Mouse (Mus musculus) kidney, postnatal 0 days (tissue): ENCODE measurements around the gene A030005L19Rik. TPM values are rescaled to one million over a fixed set of nuclear protein-coding genes. Genes with fewer than 3 reads are reported as not detected.
"Not testable (repeated sequence)": the region's sequence is repeated elsewhere in the genome, so short reads cannot be mapped to it uniquely, and the experiment has no call there.

Experiments used
- ATAC-seq: fragments of 200-750 bp; cut with Nextera tagmentation; replicated peaks from 2 replicates; pipeline ENCODE4 v1.8.0; 2017; ENCODE audit warnings: low read depth, moderate number of reproducible peaks, moderate TSS enrichment, moderate library complexity; ENCODE audit not compliant: low FRiP score
- DNase-seq: peaks from one replicate; pipeline ENCODE4 v3.0.0-alpha.2; 2016; ENCODE audit warnings: low spot score
- H3K27ac ChIP-seq: fragments of 300-500 bp; sonication (generic); 2 replicates; pipeline ENCODE4 v1.5.1; 2014; ENCODE audit warnings: mild to moderate bottlenecking
- H3K27me3 ChIP-seq: fragments of 300-500 bp; sonication (generic); 2 replicates; pipeline ENCODE4 v1.6.1; 2014; ENCODE audit warnings: low read length, mixed read lengths; ENCODE audit not compliant: insufficient read depth
- H3K36me3 ChIP-seq: fragments of 300-500 bp; sonication (generic); 2 replicates; pipeline ENCODE4 v1.6.1; 2014; ENCODE audit warnings: low read length, mixed read lengths; ENCODE audit not compliant: insufficient read depth
- H3K4me1 ChIP-seq: fragments of 300-500 bp; sonication (generic); replicated peaks from 2 replicates; pipeline ENCODE4 v1.6.1; 2014; ENCODE audit warnings: antibody characterized with exemption, low read length, mixed read lengths; ENCODE audit not compliant: insufficient read depth
- H3K4me2 ChIP-seq: fragments of 300-500 bp; sonication (generic); 2 replicates; pipeline ENCODE4 v1.6.1; 2014; ENCODE audit warnings: mild to moderate bottlenecking, low read length, moderate library complexity, mixed read lengths
- H3K4me3 ChIP-seq: fragments of 300-500 bp; sonication (generic); replicated peaks from 2 replicates; pipeline ENCODE4 v1.5.1; 2014; ENCODE audit warnings: low read depth, low read length
- H3K9ac ChIP-seq: fragments of 300-500 bp; sonication (generic); 2 replicates; pipeline ENCODE4 v1.6.1; 2014; ENCODE audit warnings: low read depth, low read length
- H3K9me3 ChIP-seq: fragments of 300-500 bp; sonication (generic); replicated peaks from 2 replicates; pipeline ENCODE4 v1.6.1; 2016; ENCODE audit warnings: low read length, inconsistent platforms, mixed read lengths
- CTCF ChIP-seq: IDR thresholded peaks from 2 replicates; pipeline ENCODE4 v1.5.1; 2016; ENCODE audit warnings: antibody characterized with exemption, low read depth, mild to moderate bottlenecking, moderate library complexity
- WGBS: fragments of 180-500 bp; shearing (Covaris S2); extraction: QIAGEN DNeasy Blood & Tissue Kit; methylation state at CpG from one replicate; pipeline ENCODE4 v1.1.7; 2014; 5-methylcytosine and 5-hydroxymethylcytosine counted together
- polyA plus RNA-seq: library from polyadenylated mRNA; unstranded; fragments of >200 nt; fragmentation: Nextera tagmentation; extraction: Ambion mirVana; gene quantifications from 2 replicates; pipeline ENCODE4 v1.2.1, GENCODE M21; 2015

Gene A030005L19Rik
- polyA plus RNA-seq, 1 experiment from 2014 or later = not detected

DNA sequence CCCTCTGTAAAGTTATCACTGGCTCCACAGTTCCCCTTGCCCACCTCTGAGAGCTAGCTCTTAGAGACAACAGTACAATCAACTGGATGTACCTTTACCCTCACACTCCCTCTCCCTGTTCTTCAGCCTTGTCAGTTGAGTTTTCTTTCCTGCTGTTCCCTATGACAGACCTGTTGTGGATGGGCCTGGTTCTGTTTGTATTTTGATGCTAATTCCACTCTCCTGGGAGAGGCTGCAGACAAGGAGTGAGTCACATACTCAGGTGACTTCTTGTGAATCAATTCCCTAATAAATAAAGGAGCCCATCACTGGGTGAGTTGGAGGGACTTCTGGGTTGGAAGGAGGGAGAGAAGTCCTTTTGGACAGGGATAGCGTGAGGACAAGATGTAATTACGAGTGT, 35.5 kb downstream of the A030005L19Rik start:
- H3K36me3 ChIP-seq = no peaks in the 10 kb centered on the region
- no peaks in the 10 kb centered on the region for H3K9me3 ChIP-seq
- H3K4me2 ChIP-seq = no peak overlapping the region
- no peak overlapping the region for H3K4me3 ChIP-seq
- TF ChIP-seq CTCF = no peak
- ATAC-seq (no peak), DNase-seq (no peak)
- H3K27ac ChIP-seq = no peak overlapping the region
- 81% methylated on average over 2 of the region's 2 CpGs for WGBS
- H3K27me3 ChIP-seq = no peaks in the 10 kb centered on the region
- H3K4me1 ChIP-seq = no peaks in the 10 kb centered on the region
- no peak overlapping the region for H3K9ac ChIP-seq

DNA sequence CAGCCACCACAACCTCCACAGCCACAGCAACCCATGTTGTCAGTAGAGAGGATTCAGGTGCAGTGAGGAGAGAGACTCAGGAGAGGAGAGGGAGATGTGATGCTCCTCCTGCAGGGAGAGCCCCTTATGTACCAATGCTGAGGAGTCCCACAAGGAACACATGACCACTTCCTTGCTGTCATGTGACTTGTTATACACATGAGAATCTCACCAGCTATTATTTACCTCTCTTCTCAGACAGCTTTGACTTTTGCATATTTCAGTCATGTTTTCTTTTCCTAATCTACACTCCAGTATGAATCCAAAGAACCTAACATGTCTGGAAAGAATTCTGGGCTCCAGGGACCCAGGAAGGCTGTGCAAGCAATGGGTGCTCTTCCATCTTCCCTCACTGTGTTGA, 42.8 kb downstream of the A030005L19Rik start, which contains the start of gene Gm7544:
Gene Gm7544, minus strand, starts transcription at position 101 of the 400 bp plus-strand sequence.
- not testable (repeated sequence) for H3K4me1 ChIP-seq, H3K9ac ChIP-seq, ATAC-seq, H3K36me3 ChIP-seq, H3K4me3 ChIP-seq, DNase-seq, H3K9me3 ChIP-seq, H3K4me2 ChIP-seq, H3K27ac ChIP-seq, H3K27me3 ChIP-seq

- DNase-seq (peak; percentile 46), ATAC-seq (peak; percentile 57; the same call in 1 of the 2 replicates)
- H3K9me3 ChIP-seq = no peaks in the 10 kb centered on the region
- H3K36me3 ChIP-seq = no peaks in the 10 kb centered on the region
- no peaks in the 10 kb centered on the region for H3K4me1 ChIP-seq
- no peak within 1 kb of the TSS for H3K4me2 ChIP-seq
- no peak within 1 kb of the TSS for H3K27ac ChIP-seq
- no peak for TF ChIP-seq CTCF
- no peaks in the 10 kb centered on the region for H3K27me3 ChIP-seq
- no peak within 1 kb of the TSS for H3K4me3 ChIP-seq
- 87% methylated on average over 11 of the region's 11 CpGs for WGBS
- H3K9ac ChIP-seq = no peak within 1 kb of the TSS
Measured at GRCm38 (mm10) chr1:82959870-82960385, 46.8 kb downstream of the A030005L19Rik start, which contains the start of gene Gm47955. Gene Gm47955 (plus strand): TSS chr1:82960286.

Other genes starting within 250 kb of the A030005L19Rik start
- 268 and 273 TPM in 2 replicates for gene Mff, start 188.4 kb upstream of the A030005L19Rik start, polyA plus RNA-seq
- 0.53 and 0.61 TPM in 2 replicates for gene Tm4sf20, start 144.9 kb upstream of the A030005L19Rik start, polyA plus RNA-seq
- gene Gm47791, start 142.1 kb upstream of the A030005L19Rik start, polyA plus RNA-seq = not detected in 2 replicates
- 23.5 and 25.2 TPM in 2 replicates for gene Agfg1, start 73.8 kb upstream of the A030005L19Rik start, polyA plus RNA-seq
- not detected in 2 replicates for gene A030014E15Rik, start 11.6 kb downstream of the A030005L19Rik start, polyA plus RNA-seq
- gene Gm6217, start 18.1 kb downstream of the A030005L19Rik start, polyA plus RNA-seq = not detected in 2 replicates
- not detected in 2 replicates for gene A030003K21Rik, start 30.1 kb downstream of the A030005L19Rik start, polyA plus RNA-seq
- gene Gm7544, start 42.7 kb downstream of the A030005L19Rik start, polyA plus RNA-seq = not detected in 2 replicates
- gene Gm47955, start 47.0 kb downstream of the A030005L19Rik start, polyA plus RNA-seq = not detected in 2 replicates
- not detected in 2 replicates for gene Gm47959, start 87.2 kb downstream of the A030005L19Rik start, polyA plus RNA-seq
- 3.1 and 3.4 TPM in 2 replicates for gene Slc19a3, start 125.1 kb downstream of the A030005L19Rik start, polyA plus RNA-seq
- gene Krtap28-10, start 129.2 kb downstream of the A030005L19Rik start, polyA plus RNA-seq = not detected in 2 replicates
- not detected in 2 replicates for gene Gm47969, start 131.6 kb downstream of the A030005L19Rik start, polyA plus RNA-seq
- not detected in 2 replicates for gene A030005K14Rik, start 146.1 kb downstream of the A030005L19Rik start, polyA plus RNA-seq
- gene Krtap28-13, start 147.6 kb downstream of the A030005L19Rik start, polyA plus RNA-seq = not detected in 2 replicates
- gene Ccl20, start 203.4 kb downstream of the A030005L19Rik start, polyA plus RNA-seq = 0.46 and 1.5 TPM in 2 replicates
- 0.38 and 0.55 TPM in 2 replicates for gene Daw1, start 246.4 kb downstream of the A030005L19Rik start, polyA plus RNA-seq